Mouse (Mus musculus) liver, embryonic 14.5 days (tissue): ENCODE data around the gene Arid3c.

Experiments used
- CTCF ChIP-seq: IDR thresholded peaks from 2 replicates; pipeline ENCODE4 v1.5.1; 2016; ENCODE audit warnings: antibody characterized with exemption, low read depth, control low read depth
- EP300 ChIP-seq: IDR thresholded peaks from 2 replicates; pipeline ENCODE4 v1.6.1; 2016; ENCODE audit warnings: antibody characterized with exemption, low read depth

- TF ChIP-seq EP300, result no peak
- TF ChIP-seq CTCF, result no peak
Measured at GRCm38 (mm10) chr4:41705922-41706754, 24.8 kb downstream of the Arid3c start.
